ENCODE assay signal across 13 mouse cellular contexts in genomic region chr15:95492201-95492600, GRCm38 (mm10). TPM values are rescaled to one million over a fixed set of nuclear protein-coding genes. Genes with fewer than 3 reads are reported as not detected.
DNase-seq lines count a peak whose midpoint lies in the region; TF ChIP-seq lines count a peak whose summit lies in the region.
"Had no signal": no experiment of that assay in that cellular context is flagged by ENCODE, and none has a peak within 500 bp of the region (broad histone marks: within the 10 kb centered on the region; RNA-seq: fewer than 3 reads in every experiment).

No protein-coding gene starts in this region.

- no peak overlapping the region for H3K4me3 ChIP-seq in left cerebral cortex, adult 2 months
- no peak overlapping the region for H3K4me3 ChIP-seq in layer of hippocampus, adult 2 months
- H3K4me3 ChIP-seq: erythroblast, embryonic 14.5 days; hindbrain, embryonic 10.5 days had no signal

- H3K27ac ChIP-seq in left cerebral cortex, adult 2 months = peak overlapping the region; percentile 17; the same call in 1 of the 2 replicates
- H3K27ac ChIP-seq in layer of hippocampus, adult 2 months = peak overlapping the region; percentile 89
- H3K27ac ChIP-seq: hindbrain, embryonic 10.5 days had no signal

- peak; percentile 31 to 52 for DNase-seq in left cerebral cortex, adult 2 months (ENCODE audit: extremely low spot score in 1 of 2, low spot score in 2 of 2)
- DNase-seq in left cerebral cortex, adult 11 months (ENCODE audit: low spot score) = no peak
- DNase-seq in cerebellum, adult 9-11 months = peak; percentile 86
- DNase-seq in layer of hippocampus, adult 2 months (ENCODE audit: low spot score in 2 of 2) = peak; percentile 73 to 87
- DNase-seq in telencephalon, adult 2 months (ENCODE audit: low read depth, low spot score) = peak; percentile 85
- no peak for DNase-seq in heart, postnatal 25 days (ENCODE audit: low spot score)
- DNase-seq in heart, adult 9 months (ENCODE audit: low spot score in 2 of 2) = no peak
- DNase-seq: adrenal gland, postnatal 25 days; heart, adult 18-20 months; kidney, adult 11 months; midbrain, embryonic 14.5 days had no signal

- TF ChIP-seq CTCF in left cerebral cortex, adult 2 months (IDR thresholded peaks at IDR 0.05) = no peak
- TF ChIP-seq CTCF in layer of hippocampus, adult 2 months (conservative IDR thresholded peaks at IDR 0.05) = peak; percentile 43

- intact Hi-C loops in left cerebral cortex, adult 2 months (cut with DNase I) = no loop called here
- intact Hi-C loops in heart, postnatal 25 days (cut with DNase I) = no loop called here

RNA-seq across cellular contexts. Expression of gene Nell2, which starts 36.2 kb away (rescaled TPM):
- total RNA-seq in left cerebral cortex, adult 2 months (2021) = 100 to 1,000 TPM; 466 to 500 TPM
- total RNA-seq in layer of hippocampus, adult 2 months (2021) = 100 to 1,000 TPM; 738 to 777 TPM
- total RNA-seq in heart, postnatal 25 days (2021) = not detected
- total RNA-seq: heart, adult 18-20 months had no signal

Comparison
In these comparisons a context has a peak if more than half of its experiments do, and no peak if none do; other contexts are left out.
1. DNase-seq: peak in left cerebral cortex, adult 2 months (2 of 2), cerebellum, adult 9-11 months (single experiment), layer of hippocampus, adult 2 months (2 of 2) and telencephalon, adult 2 months (single experiment); none in left cerebral cortex, adult 11 months (single experiment), heart, postnatal 25 days (single experiment) and heart, adult 9 months (0 of 2).
2. RNA of gene Nell2, which starts 36.2 kb away (total RNA-seq): 738 to 777 TPM in layer of hippocampus, adult 2 months and 466 to 500 TPM in left cerebral cortex, adult 2 months; not detected in heart, postnatal 25 days; every median in the first group is over 100 times any median in the second.